Mouse (Mus musculus) megakaryocyte, embryonic 14.5 days (primary cell): ENCODE measurements around the gene Fdxacb1. TPM values are rescaled to one million over a fixed set of nuclear protein-coding genes. Genes with fewer than 3 reads are reported as not detected.

Experiments used
- H3K27me3 ChIP-seq: replicated peaks from 2 replicates; pipeline ENCODE3; 2012; ENCODE audit warnings: inconsistent platforms
- H3K36me3 ChIP-seq: replicated peaks from 2 replicates; pipeline ENCODE3; 2012; ENCODE audit warnings: low read length, inconsistent platforms, mixed read lengths
- H3K4me1 ChIP-seq: 2 replicates; pipeline ENCODE4 v1.6.1; 2012; ENCODE audit warnings: inconsistent platforms
- H3K4me3 ChIP-seq: replicated peaks from 2 replicates; pipeline ENCODE3; 2012; ENCODE audit warnings: moderate library complexity, mild to moderate bottlenecking, inconsistent platforms
- H3K9me3 ChIP-seq: 2 replicates; pipeline ENCODE4 v1.6.1; 2012; ENCODE audit warnings: inconsistent platforms
- FLI1 ChIP-seq: IDR thresholded peaks from 2 replicates; pipeline ENCODE4 v1.6.1; 2012; ENCODE audit warnings: low read length, inconsistent platforms, mixed read lengths
- GATA1 ChIP-seq: IDR thresholded peaks from 3 replicates; pipeline ENCODE4 v1.6.1; 2012; ENCODE audit warnings: mixed read lengths, low read length, inconsistent platforms, borderline replicate concordance
- polyA plus RNA-seq: library from polyadenylated mRNA; stranded (reverse); fragments of >175 nt; gene quantifications from 2 replicates; pipeline ENCODE4 v1.2.3, GENCODE M21; 2012; ENCODE audit warnings: low replicate concordance; ENCODE audit not compliant: insufficient read depth

The Fdxacb1 gene
- polyA plus RNA-seq, 1 experiment: 0.38 TPM

DNA sequence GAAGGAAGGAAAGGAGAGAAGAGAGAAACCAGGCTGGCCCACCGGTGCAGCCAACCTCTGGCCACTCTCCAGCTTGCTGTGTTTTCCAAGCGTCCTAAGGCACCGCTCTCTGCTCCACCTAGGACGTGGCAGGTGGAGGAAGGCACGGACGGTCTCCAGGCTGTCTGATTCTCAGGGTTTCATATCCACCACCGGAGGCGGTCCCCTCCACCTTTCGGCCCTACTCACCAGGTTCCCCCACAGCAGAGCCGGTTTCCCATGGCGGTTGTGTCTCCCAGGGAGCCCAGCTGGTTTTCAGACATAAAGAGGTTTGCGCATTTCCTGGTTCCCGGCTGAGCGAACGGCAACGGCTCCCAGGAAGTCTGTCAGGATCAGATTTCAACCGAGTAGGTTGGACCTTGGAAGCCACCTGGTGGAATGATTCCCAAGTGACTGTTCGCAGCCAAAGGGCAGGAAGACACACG is 21.8 kb upstream of the Fdxacb1 start, which contains the start of gene 2310030G06Rik:
TSS of gene 2310030G06Rik (minus strand) at position 323 of the 464 bp plus-strand sequence.
- Histone ChIP-seq H3K4me3 (peak within 1 kb of the TSS; percentile 82), H3K4me1 (peaks cover 19% of the 10 kb centered on the region), H3K36me3 (no peaks in the 10 kb centered on the region), H3K9me3 (no peaks in the 10 kb centered on the region), H3K27me3 (peaks cover 9% of the 10 kb centered on the region)
- no peak for TF ChIP-seq GATA1
- TF ChIP-seq FLI1: no peak

DNA sequence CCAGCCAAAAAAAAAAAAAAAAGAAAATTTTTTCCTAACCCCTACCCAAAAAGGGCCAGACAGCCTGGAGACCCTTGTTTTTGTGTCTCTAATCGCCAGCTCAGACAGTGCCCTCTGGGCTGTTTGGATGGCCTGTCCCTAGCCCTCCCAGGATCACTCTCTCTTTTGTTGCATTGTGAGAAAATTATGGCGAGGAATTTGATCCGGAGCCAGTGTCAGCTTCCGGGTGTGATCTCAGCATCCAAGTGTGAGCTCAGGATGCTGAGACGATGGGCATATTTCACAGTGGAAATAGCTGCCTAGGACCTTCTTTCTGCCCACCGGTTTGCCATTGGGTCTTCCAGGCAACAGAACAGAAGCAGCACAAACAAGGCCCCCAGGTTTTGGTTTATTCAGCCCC is 17.3 kb upstream of the Fdxacb1 start:
- no peaks in the 10 kb centered on the region for H3K9me3 ChIP-seq
- peaks cover 38% of the 10 kb centered on the region for H3K27me3 ChIP-seq
- no peak overlapping the region for H3K4me3 ChIP-seq
- peaks cover 15% of the 10 kb centered on the region for H3K4me1 ChIP-seq
- no peaks in the 10 kb centered on the region for H3K36me3 ChIP-seq
- TF ChIP-seq GATA1 (no peak), FLI1 (no peak)

DNA sequence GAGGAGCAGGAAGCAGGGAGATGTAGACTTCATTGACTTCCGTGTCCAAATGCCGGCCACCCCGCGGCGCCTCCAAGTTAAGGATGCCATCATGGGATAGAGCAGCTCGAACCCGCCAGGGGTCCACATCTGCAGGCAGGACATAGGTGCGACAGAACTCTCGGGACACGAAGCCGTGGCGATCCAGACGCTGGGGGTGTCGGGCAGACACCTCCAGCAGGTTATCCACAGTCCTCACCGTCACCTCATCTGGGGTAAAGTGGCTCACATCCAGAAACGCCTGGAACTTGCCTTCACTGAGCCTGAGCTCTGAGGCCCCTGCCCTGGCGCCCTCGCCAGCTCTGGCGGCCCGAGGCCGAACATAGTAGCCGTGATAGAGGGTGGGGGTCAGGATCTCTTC is 16.7 kb upstream of the Fdxacb1 start, which contains the start of gene Cryab:
TSS of gene Cryab (plus strand) at position 3 of the 400 bp plus-strand sequence.
- no peak for TF ChIP-seq FLI1
- TF ChIP-seq GATA1: no peak
- Histone ChIP-seq H3K4me3 (no peak within 1 kb of the TSS), H3K4me1 (peaks cover 9% of the 10 kb centered on the region), H3K27me3 (peaks cover 36% of the 10 kb centered on the region), H3K36me3 (no peaks in the 10 kb centered on the region), H3K9me3 (no peaks in the 10 kb centered on the region)

GRCm38 (mm10) chr9:50752054-50752602 is 15.9 kb upstream of the Fdxacb1 start, which contains the start of gene Hspb2:
Hspb2 (minus strand) TSS chr9:50752354.
- Histone ChIP-seq H3K4me3 (no peak within 1 kb of the TSS), H3K4me1 (peaks cover 8% of the 10 kb centered on the region; the same call in 1 of the 2 replicates)

GRCm38 (mm10) chr9:50752784-50753615 is 15.0 kb upstream of the Fdxacb1 start:
- H3K4me3 ChIP-seq: no peak overlapping the region
- no peaks in the 10 kb centered on the region for H3K9me3 ChIP-seq
- H3K4me1 ChIP-seq: peaks cover 8% of the 10 kb centered on the region; the same call in 1 of the 2 replicates
- TF ChIP-seq GATA1 (no peak), FLI1 (no peak)
- peaks cover 37% of the 10 kb centered on the region for H3K27me3 ChIP-seq
- H3K36me3 ChIP-seq: no peaks in the 10 kb centered on the region

More at GRCm38 (mm10) chr9:50752054-50752602, 15.9 kb upstream of the Fdxacb1 start, which contains the start of gene Hspb2:
- no peaks in the 10 kb centered on the region for H3K36me3 ChIP-seq
- no peaks in the 10 kb centered on the region for H3K9me3 ChIP-seq
- TF ChIP-seq FLI1 (no peak), GATA1 (no peak)
- H3K27me3 ChIP-seq: peaks cover 35% of the 10 kb centered on the region

GRCm38 (mm10) chr9:50753947-50754346 is 14.1 kb upstream of the Fdxacb1 start:
- Histone ChIP-seq H3K36me3 (no peaks in the 10 kb centered on the region), H3K27me3 (peaks cover 40% of the 10 kb centered on the region), H3K4me3 (no peak overlapping the region), H3K9me3 (no peaks in the 10 kb centered on the region), H3K4me1 (peaks cover 8% of the 10 kb centered on the region; the same call in 1 of the 2 replicates)
- no peak for TF ChIP-seq GATA1
- no peak for TF ChIP-seq FLI1

DNA sequence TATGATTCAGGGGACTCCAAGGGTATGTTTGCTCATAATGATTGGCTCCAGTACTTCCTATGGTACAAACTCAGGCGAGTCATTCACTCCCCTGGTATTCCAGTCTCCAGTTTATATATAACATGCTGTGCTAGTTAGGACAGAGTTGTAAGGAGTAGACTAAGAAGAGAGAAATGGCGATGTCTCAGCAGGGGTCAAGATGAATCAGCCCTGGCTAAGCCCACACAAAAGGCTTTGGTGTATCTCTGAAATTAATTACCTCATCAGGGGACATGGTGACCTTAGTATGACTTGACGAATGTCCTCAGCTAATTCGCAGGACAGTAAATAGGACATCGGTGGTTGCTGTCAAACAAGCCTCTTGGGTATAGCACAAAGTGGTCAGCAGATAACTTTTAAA is 11.3 kb upstream of the Fdxacb1 start:
- H3K4me3 ChIP-seq: no peak overlapping the region
- H3K27me3 ChIP-seq: peaks cover 32% of the 10 kb centered on the region
- H3K9me3 ChIP-seq: no peaks in the 10 kb centered on the region
- TF ChIP-seq GATA1 (no peak), FLI1 (no peak)
- no peaks in the 10 kb centered on the region for H3K36me3 ChIP-seq
- peaks cover 7% of the 10 kb centered on the region; the same call in 1 of the 2 replicates for H3K4me1 ChIP-seq

GRCm38 (mm10) chr9:50761520-50762243 is 6.4 kb upstream of the Fdxacb1 start:
- peaks cover 13% of the 10 kb centered on the region for H3K36me3 ChIP-seq
- peaks cover 9% of the 10 kb centered on the region; the same call in 1 of the 2 replicates for H3K4me1 ChIP-seq
- no peak for TF ChIP-seq GATA1
- no peak for TF ChIP-seq FLI1
- no peaks in the 10 kb centered on the region for H3K9me3 ChIP-seq
- no peak overlapping the region for H3K4me3 ChIP-seq
- peaks cover 6% of the 10 kb centered on the region for H3K27me3 ChIP-seq

DNA sequence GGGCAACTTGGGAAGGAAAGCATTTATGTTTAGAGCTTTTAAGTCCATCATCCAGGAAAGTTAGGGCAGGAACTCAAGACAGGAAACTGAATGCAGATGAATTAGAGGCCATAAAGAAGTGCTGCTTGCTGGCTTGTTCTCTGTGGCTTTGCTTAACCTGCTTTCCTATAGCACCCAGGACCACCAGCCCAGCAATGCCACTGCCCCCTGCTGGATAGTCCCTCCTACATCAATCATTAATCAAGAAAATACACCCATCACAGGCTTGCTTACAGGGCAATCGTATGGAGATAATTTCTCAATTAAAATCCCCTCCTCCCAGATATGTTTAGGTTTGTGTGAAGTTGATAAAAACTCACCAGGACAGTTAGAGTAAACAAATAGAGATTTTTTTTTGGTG is 4.7 kb upstream of the Fdxacb1 start:
- Histone ChIP-seq H3K4me3 (no peak overlapping the region), H3K36me3 (peaks cover 13% of the 10 kb centered on the region), H3K27me3 (peaks cover 4% of the 10 kb centered on the region), H3K4me1 (peaks cover 19% of the 10 kb centered on the region), H3K9me3 (no peaks in the 10 kb centered on the region)
- no peak for TF ChIP-seq FLI1
- no peak for TF ChIP-seq GATA1
